Mouse (Mus musculus) embryonic fibroblast, embryonic 13.5 days (primary cell): ENCODE results near the gene Tdrd7. TPM values are rescaled to one million over a fixed set of nuclear protein-coding genes. Genes with fewer than 3 reads are reported as not detected.

ENCODE experiments used
- H3K27ac ChIP-seq: 2 replicates; pipeline ENCODE4 v1.5.1; 2012; ENCODE audit warnings: low read length, control low read depth, inconsistent platforms; ENCODE audit not compliant: insufficient read depth
- H3K4me1 ChIP-seq: 2 replicates; pipeline ENCODE4 v1.6.1; 2011; ENCODE audit warnings: low read length; ENCODE audit not compliant: control insufficient read depth, insufficient read depth
- H3K4me3 ChIP-seq: 2 replicates; pipeline ENCODE4 v1.5.1; 2011; ENCODE audit warnings: mild to moderate bottlenecking, control low read depth, low read length; ENCODE audit not compliant: insufficient read depth
- CTCF ChIP-seq: IDR thresholded peaks from 2 replicates; pipeline ENCODE4 v1.5.1; 2011; ENCODE audit warnings: mild to moderate bottlenecking, control low read depth, low read length, moderate library complexity, borderline replicate concordance; ENCODE audit not compliant: insufficient read depth
- POLR2A ChIP-seq: IDR thresholded peaks from 2 replicates; pipeline ENCODE4 v1.6.1; 2011; ENCODE audit warnings: low read depth, mild to moderate bottlenecking, control low read depth, low read length, moderate library complexity
- polyA plus RNA-seq: library from polyadenylated mRNA; stranded (reverse); fragments of >200 nt; gene quantifications from 2 replicates; pipeline ENCODE4 v1.2.4, GENCODE M21; 2011; ENCODE audit warnings: low read depth; ENCODE audit not compliant: missing spikeins, insufficient read length

Gene Tdrd7
- polyA plus RNA-seq, 1 experiment = 22.0 TPM

- Histone ChIP-seq H3K27ac (no peak overlapping the region), H3K4me3 (no peak overlapping the region; the same call in 1 of the 2 replicates), H3K4me1 (peaks cover 6% of the 10 kb centered on the region; the same call in 1 of the 2 replicates)
- TF ChIP-seq CTCF = no peak
- TF ChIP-seq POLR2A = no peak
Observed at GRCm38 (mm10) chr4:46039899-46040298, 74.8 kb downstream of the Tdrd7 start.

- Histone ChIP-seq H3K27ac (no peak overlapping the region), H3K4me3 (no peak overlapping the region), H3K4me1 (peaks cover 6% of the 10 kb centered on the region; the same call in 1 of the 2 replicates)
- TF ChIP-seq CTCF = no peak
- no peak for TF ChIP-seq POLR2A
Observed at GRCm38 (mm10) chr4:46040594-46041192, 75.6 kb downstream of the Tdrd7 start.

- TF ChIP-seq POLR2A (no peak), CTCF (no peak)
- no peak overlapping the region for H3K27ac ChIP-seq
- no peak overlapping the region for H3K4me3 ChIP-seq
- H3K4me1 ChIP-seq = peaks cover 6% of the 10 kb centered on the region; the same call in 1 of the 2 replicates
Observed at GRCm38 (mm10) chr4:46041761-46042504, 76.8 kb downstream of the Tdrd7 start.

GRCm38 (mm10) chr4:46042505-46042850 lies 77.3 kb downstream of the Tdrd7 start:
- TF ChIP-seq CTCF = no peak
- no peak for TF ChIP-seq POLR2A
- H3K4me1 ChIP-seq = peaks cover 6% of the 10 kb centered on the region; the same call in 1 of the 2 replicates
- no peak overlapping the region for H3K4me3 ChIP-seq
- H3K27ac ChIP-seq = no peak overlapping the region

- Histone ChIP-seq H3K4me1 (peaks cover 6% of the 10 kb centered on the region; the same call in 1 of the 2 replicates), H3K4me3 (no peak overlapping the region), H3K27ac (no peak overlapping the region)
- TF ChIP-seq POLR2A (no peak), CTCF (no peak)
Observed at GRCm38 (mm10) chr4:46043361-46043760, 78.2 kb downstream of the Tdrd7 start.

GRCm38 (mm10) chr4:46047971-46048370 lies 82.8 kb downstream of the Tdrd7 start:
- Histone ChIP-seq H3K27ac (no peak overlapping the region), H3K4me1 (no peaks in the 10 kb centered on the region), H3K4me3 (no peak overlapping the region)
- TF ChIP-seq CTCF (no peak), POLR2A (no peak)

GRCm38 (mm10) chr4:46048418-46048817 lies 83.3 kb downstream of the Tdrd7 start:
- TF ChIP-seq POLR2A (no peak), CTCF (no peak)
- H3K27ac ChIP-seq = no peak overlapping the region
- H3K4me3 ChIP-seq = no peak overlapping the region
- H3K4me1 ChIP-seq = no peaks in the 10 kb centered on the region

GRCm38 (mm10) chr4:46053323-46054107 lies 88.4 kb downstream of the Tdrd7 start:
- H3K27ac ChIP-seq = no peak overlapping the region
- TF ChIP-seq CTCF = no peak
- TF ChIP-seq POLR2A = no peak
- H3K4me3 ChIP-seq = no peak overlapping the region
- no peaks in the 10 kb centered on the region for H3K4me1 ChIP-seq

GRCm38 (mm10) chr4:46056163-46056562 lies 91.0 kb downstream of the Tdrd7 start:
- Histone ChIP-seq H3K4me1 (no peaks in the 10 kb centered on the region), H3K27ac (no peak overlapping the region), H3K4me3 (no peak overlapping the region)
- TF ChIP-seq POLR2A = no peak
- no peak for TF ChIP-seq CTCF
